Mouse (Mus musculus) naive thymus-derived CD4-positive, alpha-beta T cell, adult 2 months (primary cell): ENCODE data around the gene Ppp1r9b.

ENCODE experiments used
- DNase-seq: peaks from one replicate; pipeline ENCODE4 v3.0.0-alpha.2; 2011; ENCODE audit warnings: low read depth

Ppp1r9b gene

DNA sequence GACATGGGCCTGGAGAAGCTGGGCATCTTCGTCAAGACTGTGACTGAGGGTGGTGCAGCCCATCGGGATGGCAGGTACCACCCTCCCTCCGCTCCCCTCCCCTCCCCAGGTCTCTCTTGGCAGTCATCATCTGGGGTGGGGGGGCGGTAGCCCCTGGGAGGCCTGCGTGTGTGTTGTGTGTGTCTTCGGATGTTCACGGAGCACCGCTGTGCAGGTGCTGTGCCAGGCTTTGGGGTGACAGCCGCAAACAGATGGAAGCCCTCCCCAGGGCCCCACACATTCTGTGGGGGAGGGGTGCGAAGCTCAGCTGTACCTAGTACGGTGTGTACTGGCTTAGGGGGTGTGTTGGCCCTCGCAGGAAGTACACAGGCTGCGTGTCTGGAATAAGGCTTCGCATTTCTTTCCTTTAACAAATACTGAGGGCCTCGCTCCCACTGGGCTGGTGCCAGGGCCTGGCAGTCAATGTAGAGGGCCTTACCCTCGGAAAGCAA, 7.3 kb downstream of the Ppp1r9b start:
- DNase-seq = peak; percentile 68

DNA sequence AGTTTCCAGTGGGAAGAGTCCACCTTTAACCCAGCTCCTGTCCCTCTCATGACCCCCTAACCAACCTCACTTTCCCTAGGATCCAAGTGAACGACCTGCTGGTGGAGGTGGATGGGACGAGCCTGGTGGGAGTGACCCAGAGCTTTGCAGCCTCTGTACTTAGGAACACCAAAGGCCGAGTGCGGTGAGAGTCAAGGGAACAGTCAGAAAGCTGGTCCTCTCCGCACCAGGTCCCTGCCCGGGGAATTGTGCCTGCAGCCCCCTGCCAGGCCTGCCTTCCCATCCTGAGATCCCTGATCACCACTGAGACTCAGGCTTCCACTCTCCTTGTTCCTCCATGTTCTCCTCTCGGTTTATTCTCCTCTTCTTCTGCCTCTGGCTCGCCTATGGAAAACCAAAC, 9.3 kb downstream of the Ppp1r9b start:
- no peak for DNase-seq

DNA sequence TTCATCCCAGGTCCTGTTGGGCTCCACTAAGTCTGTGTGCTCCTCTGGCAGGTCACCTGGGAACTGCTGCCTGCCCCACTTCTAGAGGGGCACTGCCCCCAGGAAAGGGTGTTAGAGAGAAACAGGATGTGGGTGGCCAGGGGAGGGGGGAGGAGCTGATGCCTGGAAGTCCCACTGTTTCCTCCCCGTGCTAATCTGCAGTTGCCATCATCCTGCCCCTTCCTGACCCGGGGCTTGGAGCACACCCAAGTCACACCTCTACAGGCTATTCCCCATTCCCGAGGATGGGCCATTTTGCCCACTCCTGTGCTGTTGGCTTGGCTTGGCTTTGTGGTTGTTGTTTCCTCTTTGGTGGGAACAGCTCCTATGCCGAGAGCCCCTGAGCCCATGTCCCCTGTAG, 9.7 kb downstream of the Ppp1r9b start:
- peak; percentile 60 for DNase-seq

DNA sequence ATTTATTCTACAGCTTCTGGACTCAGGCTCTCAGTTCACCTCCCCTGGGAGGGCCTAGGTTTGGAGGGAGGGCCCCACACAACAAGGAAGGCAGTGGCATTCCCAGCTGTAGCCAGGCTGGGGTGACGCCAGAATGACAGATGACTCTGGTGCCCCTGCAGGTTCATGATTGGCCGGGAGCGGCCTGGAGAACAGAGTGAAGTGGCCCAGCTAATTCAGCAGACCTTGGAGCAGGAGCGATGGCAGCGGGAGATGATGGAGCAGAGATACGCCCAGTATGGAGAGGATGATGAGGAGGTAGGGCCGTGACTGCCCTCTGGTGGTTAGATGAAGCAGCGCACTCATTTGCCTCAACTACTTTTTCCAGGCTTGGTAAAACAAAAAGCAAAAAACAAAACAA, 10.2 kb downstream of the Ppp1r9b start:
- peak; percentile 81 for DNase-seq

DNA sequence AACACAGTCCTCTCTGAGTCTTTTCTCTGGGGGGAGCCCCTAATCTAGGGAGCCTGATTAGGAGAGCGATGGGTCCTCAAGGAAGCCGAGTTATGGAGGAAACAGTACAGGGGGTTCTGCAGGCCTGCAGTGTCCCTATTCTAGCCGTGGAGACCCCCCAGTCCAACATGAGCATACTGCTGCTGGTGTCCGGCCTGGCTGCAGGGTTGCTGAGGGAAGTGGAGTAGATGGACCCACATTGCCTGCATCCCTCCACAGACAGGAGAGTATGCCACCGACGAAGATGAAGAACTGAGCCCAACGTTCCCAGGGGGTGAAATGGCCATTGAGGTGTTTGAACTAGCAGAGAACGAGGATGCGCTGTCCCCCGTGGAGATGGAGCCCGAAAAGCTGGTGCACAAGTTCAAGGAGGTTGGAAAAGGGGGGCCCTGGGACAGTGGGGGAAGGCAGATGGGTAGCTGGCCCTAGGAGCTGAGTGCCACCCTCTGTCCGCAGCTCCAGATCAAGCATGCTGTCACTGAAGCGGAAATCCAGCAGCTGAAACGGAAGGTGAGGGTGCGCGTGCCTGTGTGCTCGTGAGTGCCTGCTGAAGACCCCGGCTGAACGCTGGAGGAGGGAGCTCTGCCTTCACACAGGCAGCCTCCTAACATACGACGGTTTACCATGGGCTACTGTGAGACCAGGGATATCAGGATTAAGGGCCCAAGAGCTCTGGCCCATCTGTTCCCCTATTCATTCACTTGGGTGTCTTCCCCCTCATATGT, 10.9 kb downstream of the Ppp1r9b start:
- DNase-seq = no peak

DNA sequence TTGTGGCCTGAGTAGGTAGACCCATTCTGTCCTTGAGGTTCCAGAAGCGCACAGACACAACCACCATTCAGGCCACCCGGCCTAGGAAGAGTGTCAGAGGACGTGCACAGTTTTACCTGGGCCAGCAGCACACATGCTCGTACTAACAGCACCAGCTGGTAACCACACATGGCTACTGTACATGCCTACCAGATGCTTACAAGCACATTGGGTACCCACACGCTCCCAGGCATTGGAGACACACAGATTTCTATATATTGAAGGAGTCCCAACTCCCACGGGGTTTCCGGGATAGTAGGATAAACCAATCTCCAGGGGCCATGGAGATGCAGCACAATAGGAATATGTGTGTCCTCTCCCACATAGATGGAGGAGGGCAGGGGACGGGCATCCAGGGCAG, 11.9 kb downstream of the Ppp1r9b start:
- DNase-seq = no peak

DNA sequence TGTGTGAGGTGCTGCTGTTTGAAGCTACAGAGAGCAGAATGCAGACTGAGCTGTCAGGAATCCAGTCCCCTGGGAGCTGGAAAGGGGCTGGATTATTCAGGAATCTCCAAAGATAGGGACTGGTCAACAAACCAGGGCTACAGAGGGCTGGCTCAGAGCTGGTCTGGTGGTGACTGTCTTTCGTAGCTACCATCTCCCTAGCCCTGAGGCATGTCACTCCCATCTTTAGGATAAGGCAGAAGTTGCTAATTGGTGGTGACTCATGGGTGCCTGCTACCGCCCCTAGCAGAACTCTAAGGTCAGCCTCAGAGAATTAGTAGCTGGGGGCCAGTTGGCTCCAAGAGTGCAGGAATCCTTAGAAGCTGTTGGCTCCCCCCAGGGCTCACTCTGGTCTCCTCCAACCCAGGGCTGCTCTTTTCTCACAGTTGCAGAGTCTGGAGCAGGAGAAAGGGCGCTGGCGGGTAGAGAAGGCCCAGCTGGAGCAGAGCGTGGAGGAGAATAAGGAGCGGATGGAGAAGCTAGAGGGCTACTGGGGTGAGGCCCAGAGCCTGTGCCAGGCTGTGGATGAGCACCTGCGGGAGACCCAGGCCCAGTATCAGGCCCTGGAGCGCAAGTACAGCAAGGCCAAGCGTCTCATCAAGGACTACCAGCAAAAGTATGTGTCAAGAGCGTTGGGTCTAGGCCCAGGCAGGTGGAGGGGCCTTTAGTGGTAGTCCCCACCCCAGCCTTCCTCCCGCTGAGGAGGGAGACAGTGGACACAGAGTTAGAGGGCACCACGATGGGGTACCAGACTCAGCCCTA, 13.5 kb downstream of the Ppp1r9b start:
- no peak for DNase-seq

DNA sequence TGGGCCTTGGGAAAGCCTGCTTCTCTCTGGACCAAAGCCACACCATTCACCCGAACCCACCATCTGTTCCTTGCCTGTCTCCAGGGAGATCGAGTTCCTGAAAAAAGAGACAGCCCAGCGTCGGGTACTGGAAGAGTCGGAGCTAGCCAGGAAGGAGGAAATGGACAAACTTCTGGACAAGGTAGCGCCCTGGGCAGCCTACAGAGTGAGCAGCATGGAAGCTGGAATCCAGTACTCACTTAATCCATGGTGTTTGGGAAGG, 14.0 kb downstream of the Ppp1r9b start:
- DNase-seq = no peak

DNA sequence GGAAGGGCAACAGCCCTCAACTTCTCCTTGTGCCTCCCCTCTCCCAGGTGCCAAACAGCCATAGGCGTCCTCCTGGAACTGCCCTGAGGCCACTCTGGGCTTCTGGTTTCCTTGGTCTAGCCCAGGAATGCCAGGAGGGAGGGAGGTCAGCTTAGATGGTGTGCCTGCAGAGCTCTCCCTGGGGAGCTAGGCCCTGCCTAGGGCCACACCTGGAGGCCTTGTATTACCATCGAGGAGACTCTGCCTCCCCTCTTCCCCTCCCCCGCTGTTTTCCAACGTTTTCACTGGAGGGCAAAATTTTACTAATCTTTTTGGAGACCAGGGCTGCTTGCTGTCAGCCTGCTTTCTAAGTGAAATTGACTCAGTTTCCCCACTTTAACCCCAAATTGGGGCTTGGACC, 15.2 kb downstream of the Ppp1r9b start:
- DNase-seq = no peak

DNA sequence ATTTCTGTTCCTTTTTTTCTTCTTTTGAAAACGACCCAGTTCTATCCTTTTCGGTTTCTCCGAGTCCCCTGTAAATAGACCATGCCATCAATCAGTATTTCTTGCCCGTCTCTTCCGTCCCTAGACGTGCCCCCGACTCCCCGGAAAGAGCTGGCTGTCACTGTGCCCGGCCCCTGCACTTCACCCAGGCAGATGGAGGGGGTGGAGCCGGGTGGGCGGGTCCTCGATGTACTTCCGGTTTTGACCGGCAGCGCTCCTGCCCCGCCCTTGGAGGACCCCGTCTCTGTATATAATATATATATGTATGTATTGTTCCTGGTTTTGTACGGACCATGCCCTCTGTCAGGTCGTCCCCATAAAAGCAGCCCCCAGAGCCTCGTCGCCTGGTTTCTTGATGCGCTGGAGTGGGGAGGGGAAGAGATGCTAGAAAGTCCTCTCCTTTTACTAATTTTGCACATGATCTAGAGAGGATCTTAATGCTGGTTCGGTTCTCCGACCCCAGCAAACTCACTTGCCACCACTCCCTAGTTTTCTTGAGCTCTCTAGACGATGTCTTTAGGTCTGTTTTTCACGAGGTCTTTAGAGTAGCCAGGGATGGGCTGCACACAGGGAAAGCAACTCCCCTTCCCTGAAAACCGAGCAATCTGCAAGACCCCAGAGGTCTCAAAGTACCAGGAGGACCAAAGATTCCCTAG, 15.8 kb downstream of the Ppp1r9b start:
- DNase-seq = peak; percentile 70

DNA sequence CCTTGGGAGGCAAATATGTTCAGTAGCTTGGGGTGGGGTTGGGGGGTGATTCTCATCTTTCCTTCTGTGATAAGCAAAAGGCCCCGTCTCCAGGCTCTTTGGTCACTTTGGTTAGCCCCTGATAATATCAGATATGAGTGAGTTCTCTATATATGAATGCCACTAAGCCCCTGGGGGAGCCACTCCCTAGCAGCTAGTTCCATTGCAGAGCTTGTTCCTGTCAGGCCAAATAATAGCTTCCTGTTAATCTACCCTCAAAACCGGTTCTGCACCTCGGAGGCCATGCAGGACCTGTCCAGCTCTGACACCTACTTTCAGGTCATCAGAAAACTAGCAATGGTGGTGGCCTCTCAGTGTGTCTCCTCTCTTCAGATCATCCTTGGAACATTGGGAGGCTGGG, 16.6 kb downstream of the Ppp1r9b start:
- peak; percentile 8 for DNase-seq

DNA sequence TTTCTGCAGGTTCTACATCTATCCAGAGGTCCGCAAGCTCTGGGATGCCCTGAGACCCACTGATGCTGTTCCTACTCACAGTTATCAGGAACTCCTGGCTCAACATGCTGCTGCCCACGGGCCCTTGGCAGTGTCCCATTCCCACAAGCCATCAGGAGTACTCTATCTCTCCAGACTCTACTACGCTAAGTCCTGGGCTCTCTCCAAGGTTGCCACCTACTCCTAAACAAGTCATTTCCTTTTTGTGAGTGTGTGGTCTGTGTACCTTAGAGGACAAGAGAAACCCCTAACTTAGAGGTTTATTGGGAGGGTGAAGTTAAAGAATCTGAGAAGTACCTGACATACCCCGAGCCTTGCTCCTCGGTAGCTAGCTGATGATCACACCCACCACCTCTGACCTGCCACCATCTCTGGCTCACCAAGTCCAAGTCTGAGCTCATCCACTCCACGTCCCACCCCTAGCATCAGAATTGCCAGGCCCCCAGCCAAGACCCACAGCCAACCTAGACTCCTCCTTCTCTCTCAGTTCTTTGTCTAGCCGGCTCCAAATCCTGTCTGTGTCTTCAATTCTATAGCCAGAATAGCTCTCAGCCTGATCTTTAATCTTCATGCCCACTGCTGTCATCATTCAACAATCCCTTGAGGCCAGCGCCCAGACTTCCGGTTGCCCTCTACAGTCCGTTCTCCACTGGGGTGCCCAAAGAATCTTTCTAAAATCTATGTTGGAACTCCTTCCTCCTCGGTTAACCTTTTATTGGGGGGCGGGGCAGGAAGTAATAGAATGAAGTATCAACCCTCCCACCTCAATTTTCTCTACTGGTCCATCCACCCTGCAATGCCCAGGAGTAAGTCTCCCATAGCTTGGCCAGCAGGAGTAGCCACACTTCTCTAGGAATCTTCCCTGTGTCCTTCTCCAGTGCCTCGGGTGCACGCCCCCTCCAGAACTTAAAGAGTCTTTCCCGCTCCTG, 18.1 kb downstream of the Ppp1r9b start:
- peak; percentile 27 for DNase-seq

DNA sequence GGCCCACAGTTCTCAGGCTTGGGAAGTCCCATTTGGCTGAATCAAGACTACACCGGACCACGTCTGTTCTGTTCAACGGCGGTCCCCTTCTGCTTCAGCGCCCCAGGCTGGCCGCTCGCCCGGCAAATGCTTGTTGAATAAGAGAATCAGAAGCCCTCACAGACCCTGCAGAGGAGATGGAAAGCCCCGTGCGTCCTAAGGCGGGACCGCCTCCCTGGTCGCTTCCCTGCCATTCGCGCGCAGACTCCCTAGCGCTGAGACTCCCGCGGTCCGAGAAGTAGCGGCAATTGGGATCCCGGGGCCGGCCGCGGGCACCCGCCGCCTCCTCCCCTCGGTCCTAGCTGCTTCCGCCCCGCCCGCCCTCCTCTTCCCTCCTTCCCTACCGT, 18.8 kb downstream of the Ppp1r9b start, which contains the start of gene Samd14:
Gene Samd14, plus strand, starts transcription at position 251 of the 386 bp plus-strand sequence.
- DNase-seq = peak; percentile 47

DNA sequence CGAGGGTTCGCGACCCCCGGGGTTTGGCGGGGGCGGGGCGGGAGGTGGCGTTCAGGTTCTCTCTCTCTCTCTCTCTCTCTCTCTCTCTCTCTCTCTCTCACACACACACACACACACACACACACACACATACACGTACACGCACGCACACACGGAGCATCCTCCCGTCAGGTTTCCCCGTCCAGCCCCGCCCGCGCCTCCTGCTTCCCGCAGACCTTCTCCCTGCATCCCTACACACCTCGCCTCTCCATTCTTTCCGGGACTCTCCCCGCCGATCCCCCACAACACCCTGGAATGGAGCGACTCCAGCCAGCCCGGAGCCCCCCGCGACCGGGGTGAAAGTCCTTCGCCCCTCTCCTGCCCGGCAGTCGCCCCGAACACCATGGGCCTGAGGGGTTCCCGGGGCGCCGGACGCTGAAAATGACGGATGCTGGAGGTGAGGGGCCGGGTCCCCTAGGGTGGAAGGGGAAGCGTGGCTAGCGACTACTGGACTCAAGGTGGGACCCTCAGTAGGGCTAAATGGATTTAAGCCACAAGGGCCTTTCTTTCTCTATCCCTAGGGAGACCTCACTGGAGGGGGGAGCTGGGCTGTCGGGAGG, 19.4 kb downstream of the Ppp1r9b start:
- peak; percentile 24 for DNase-seq

DNA sequence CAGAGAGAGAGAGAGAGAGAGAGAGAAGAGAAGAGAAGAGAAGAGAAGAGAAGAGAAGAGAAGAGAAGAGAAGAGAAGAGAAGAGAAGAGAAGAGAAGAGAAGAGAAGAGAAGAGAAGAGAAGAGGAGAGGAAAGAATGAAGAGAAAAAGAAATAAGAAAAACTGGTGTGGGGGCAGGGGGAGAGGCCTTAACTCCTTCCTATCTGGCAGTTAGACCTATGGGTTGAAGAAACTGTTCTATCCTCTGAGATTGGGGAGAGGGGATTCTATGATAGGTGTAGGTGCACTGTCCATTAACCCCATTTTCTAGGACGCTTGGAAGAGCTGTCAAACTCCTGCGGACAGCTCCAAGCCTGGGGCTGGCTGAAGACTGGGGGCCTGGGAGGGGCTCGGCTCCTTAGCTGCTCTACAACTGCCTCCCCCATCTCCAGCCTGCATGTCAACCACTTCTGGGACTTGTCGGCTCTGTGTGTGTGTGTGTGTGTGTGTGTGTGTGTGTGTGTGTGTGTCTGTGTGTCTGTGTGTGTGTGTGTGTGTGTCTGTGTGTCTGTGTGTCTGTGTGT, 20.1 kb downstream of the Ppp1r9b start:
- peak; percentile 14 for DNase-seq

DNA sequence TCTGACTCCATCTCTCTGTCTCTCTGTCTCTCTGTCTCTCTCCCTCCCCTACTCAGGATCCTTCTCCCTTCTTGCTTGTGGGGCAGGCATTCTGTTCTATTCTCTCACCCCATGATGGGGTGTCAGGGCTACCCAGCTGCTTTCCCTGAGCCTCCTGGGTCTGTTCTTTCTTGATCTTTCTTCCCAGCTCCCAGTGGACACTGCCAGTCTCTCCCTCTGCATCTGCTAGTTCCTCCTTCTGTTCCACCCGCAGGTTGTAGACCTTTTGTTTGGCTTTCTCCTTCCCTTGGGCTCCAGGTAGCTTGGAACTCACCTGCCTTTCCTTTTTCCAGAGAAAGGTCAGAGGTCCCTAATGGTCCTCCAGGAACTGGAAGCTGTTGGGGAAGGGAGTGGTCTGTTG, 20.6 kb downstream of the Ppp1r9b start:
- DNase-seq = peak; percentile 10

DNA sequence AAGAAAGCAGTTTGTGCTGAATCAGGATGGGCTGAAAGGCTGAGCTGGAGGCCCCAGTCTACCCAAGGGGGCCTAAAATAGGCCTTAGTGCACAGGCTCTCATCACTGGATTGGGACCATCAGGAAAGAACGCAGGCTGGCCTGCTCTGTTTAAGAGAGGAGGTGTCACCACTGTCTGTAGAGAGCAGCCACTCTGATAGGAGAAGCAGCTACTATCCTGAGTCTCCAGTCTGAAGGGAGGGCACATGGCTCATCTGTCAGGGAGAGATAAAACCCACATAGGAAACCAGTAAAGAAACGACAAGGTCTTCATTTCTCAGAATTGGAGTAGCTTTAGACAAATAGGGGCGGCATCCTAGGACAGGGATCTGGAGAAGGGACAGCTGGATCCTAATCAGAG, 21.2 kb downstream of the Ppp1r9b start:
- DNase-seq = no peak

DNA sequence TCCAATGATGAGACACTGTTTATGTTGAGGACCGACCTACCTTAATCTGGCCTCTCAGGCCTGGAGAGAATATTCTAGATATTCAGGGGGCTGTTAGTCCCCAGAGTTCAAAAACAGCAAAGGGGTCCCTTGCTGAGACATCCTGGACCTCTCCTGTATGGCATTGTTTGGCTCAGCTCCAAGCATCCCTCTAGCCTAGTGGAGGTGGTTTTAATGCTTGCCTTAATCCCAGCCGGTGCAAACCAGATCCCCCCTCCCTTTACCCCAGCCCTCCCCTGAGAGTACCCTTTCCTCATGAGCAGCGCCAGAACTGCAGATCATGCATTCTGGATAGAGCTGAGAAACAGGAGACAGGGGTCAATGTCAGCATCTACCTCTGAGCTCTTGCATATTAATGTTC, 21.7 kb downstream of the Ppp1r9b start:
- no peak for DNase-seq

DNA sequence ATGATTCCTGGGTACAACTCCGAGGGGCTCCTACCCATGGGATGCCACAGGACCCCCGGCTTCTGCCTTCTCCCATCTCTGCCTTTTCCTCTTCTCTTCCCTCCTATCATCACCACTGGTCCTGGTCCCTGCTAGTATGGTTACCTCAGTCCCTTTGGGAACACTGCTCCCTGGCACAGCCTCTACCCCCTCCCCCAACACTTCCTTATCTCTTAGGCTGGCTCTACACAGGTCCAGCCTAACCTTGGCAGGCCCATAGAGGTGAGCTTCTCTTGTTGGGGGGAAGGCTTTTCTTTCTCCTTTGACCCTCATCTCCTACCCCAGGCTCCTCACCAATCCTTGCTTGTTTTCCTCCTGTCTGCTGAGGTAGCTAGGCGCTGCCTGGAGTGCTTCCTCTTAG, 24.6 kb downstream of the Ppp1r9b start:
- DNase-seq = no peak

DNA sequence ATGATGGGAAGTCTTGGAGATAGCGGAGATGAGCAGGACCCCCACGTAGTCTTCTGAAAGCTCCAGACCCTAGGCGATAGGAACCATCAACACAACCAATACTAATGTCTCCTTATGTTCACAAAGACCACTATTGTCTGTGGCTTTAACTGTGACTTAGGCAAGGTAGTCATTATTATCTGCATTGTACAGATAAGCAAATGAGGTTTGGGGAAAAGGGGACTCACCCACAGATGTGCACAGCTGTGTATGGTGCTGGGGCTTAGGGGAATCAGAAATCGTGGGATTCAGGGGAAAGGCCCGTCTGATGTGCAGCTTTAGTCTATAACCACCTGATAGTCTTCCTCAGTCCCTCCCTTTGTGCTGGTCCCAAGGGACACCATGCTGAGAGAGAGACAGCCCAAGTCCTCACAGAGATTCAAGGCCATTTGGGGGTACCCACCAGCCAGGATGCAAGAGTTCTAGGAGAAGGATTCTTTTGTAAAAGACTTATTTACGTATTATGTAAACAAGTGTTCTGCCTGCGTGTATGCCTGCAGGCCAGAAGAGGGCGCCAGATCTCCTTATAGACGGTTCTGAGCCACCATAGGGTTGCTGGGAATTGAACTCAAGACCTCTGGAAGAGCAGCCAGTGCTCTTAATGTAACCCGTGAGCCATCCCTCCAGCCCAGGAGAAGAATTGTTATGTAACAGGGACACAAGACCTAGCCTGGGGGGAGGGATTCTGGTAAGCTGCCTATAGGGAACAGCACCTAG, 31.6 kb downstream of the Ppp1r9b start:
- no peak for DNase-seq
